Mouse (Mus musculus) erythroblast, embryonic 14.5 days (primary cell): ENCODE results near the gene Tuba3b.

Source experiments
- GATA1 ChIP-seq: IDR thresholded peaks from 2 replicates; pipeline ENCODE4 v1.6.1; 2012; ENCODE audit warnings: low read length, inconsistent platforms, mixed read lengths
- TAL1 ChIP-seq: IDR thresholded peaks from 3 replicates; pipeline ENCODE4 v1.6.1; 2012; ENCODE audit warnings: low read length, inconsistent platforms, mixed read lengths

DNA sequence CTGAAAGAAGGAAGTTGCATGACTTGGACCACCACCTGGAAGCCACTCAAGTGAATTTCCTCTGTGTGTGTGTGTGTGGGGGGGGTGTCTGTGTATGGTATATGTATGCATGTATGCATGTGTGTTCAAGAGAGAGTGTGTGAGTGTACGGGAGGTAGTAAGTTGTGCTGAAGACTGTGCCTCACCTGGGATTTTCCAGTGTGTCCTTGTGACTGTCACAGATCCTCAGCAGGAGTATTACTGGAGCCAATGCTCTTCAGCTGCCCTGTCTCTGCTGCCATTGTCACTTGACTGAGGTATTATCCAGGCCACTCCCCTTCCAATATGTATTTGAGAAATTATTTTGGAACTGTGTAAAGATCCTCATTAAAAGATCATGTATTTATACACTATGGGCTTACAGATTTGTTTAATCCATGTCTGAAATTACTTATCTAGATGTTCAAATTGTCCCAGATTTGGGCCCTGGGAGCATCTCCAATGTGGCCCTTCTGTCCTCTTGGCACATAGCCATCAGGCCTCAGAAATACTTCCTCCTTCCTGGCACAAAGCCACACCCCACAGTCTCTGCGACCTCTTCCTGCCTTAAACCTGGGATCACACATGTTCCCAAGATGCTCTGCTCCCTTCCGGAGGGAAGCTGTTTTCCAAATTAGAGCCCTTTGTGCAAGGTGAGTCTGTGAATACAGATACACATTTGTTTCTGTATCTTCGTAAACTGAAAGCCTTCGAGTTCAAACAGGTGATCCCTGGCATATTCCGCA lies 42.1 kb upstream of the Tuba3b start:
- TF ChIP-seq TAL1 (no peak), GATA1 (no peak)
